Mouse (Mus musculus) intestine, postnatal 0 days (tissue): ENCODE measurements around the gene Dmbx1. TPM values are rescaled to one million over a fixed set of nuclear protein-coding genes. Genes with fewer than 3 reads are reported as not detected.

Experiments
- ATAC-seq: fragments of 200-750 bp; cut with Nextera tagmentation; 2 replicates; pipeline ENCODE4 v1.8.0; 2017; ENCODE audit warnings: mild to moderate bottlenecking, moderate TSS enrichment, moderate library complexity
- H3K27ac ChIP-seq: fragments of 300-500 bp; sonication (generic); 2 replicates; pipeline ENCODE4 v1.5.1; 2014; ENCODE audit warnings: mild to moderate bottlenecking, low read depth, low read length, moderate library complexity
- H3K27me3 ChIP-seq: fragments of 300-500 bp; sonication (generic); replicated peaks from 2 replicates; pipeline ENCODE4 v1.6.1; 2014; ENCODE audit warnings: low read length, mixed read lengths; ENCODE audit not compliant: control insufficient read depth, insufficient read depth
- H3K36me3 ChIP-seq: fragments of 300-500 bp; sonication (generic); 2 replicates; pipeline ENCODE4 v1.6.1; 2014; ENCODE audit warnings: mild to moderate bottlenecking, moderate library complexity; ENCODE audit not compliant: control insufficient read depth, insufficient read depth
- H3K4me1 ChIP-seq: fragments of 300-500 bp; sonication (generic); replicated peaks from 2 replicates; pipeline ENCODE4 v1.6.1; 2014; ENCODE audit warnings: antibody characterized with exemption, low read length, mixed read lengths; ENCODE audit not compliant: control insufficient read depth, insufficient read depth
- H3K4me2 ChIP-seq: fragments of 300-500 bp; sonication (generic); replicated peaks from 2 replicates; pipeline ENCODE4 v1.6.1; 2014; ENCODE audit warnings: low read depth, mild to moderate bottlenecking, moderate library complexity
- H3K4me3 ChIP-seq: fragments of 300-500 bp; sonication (generic); 2 replicates; pipeline ENCODE4 v1.5.1; 2014; ENCODE audit warnings: low read depth, low read length
- H3K9ac ChIP-seq: fragments of 300-500 bp; sonication (generic); 2 replicates; pipeline ENCODE4 v1.6.1; 2014; ENCODE audit warnings: mild to moderate bottlenecking, low read depth, low read length
- H3K9me3 ChIP-seq: fragments of 300-500 bp; sonication (generic); 2 replicates; pipeline ENCODE4 v1.6.1; 2016; ENCODE audit warnings: mixed run types; ENCODE audit not compliant: control insufficient read depth
- CTCF ChIP-seq: sonication (generic); IDR thresholded peaks from 2 replicates; pipeline ENCODE4 v1.5.1; 2016; ENCODE audit warnings: low read depth, mild to moderate bottlenecking, control low read depth, antibody characterized with exemption, moderate library complexity
- WGBS: fragments of 180-500 bp; shearing (Covaris S2); extraction: QIAGEN DNeasy Blood & Tissue Kit; methylation state at CpG from one replicate; pipeline ENCODE4 v1.1.7; 2014; 5-methylcytosine and 5-hydroxymethylcytosine counted together
- polyA plus RNA-seq: library from polyadenylated mRNA; unstranded; fragments of >200 nt; fragmentation: Nextera tagmentation; extraction: Ambion mirVana; gene quantifications from 2 replicates; pipeline ENCODE4 v1.2.1, GENCODE M21; 2015

Gene Dmbx1
- polyA plus RNA-seq, 1 experiment from 2014 or later = not detected

- TF ChIP-seq CTCF = no peak
- Histone ChIP-seq H3K9ac (no peak overlapping the region), H3K27me3 (peaks cover 23% of the 10 kb centered on the region; the same call in 1 of the 2 replicates), H3K27ac (no peak overlapping the region), H3K4me2 (peak overlapping the region; percentile 54), H3K4me1 (no peaks in the 10 kb centered on the region), H3K9me3 (no peaks in the 10 kb centered on the region), H3K36me3 (no peaks in the 10 kb centered on the region), H3K4me3 (peak overlapping the region; percentile 17)
- no peak for ATAC-seq
- 16% methylated on average over 6 of the region's 6 CpGs for WGBS
Observed at GRCm38 (mm10) chr4:115890066-115890465, 49.7 kb downstream of the Dmbx1 start.

GRCm38 (mm10) chr4:115886875-115887274, 52.9 kb downstream of the Dmbx1 start:
- WGBS = 41% methylated on average over 1 of the region's 1 CpGs
- no peak overlapping the region for H3K4me3 ChIP-seq

GRCm38 (mm10) chr4:115885846-115886245, 53.9 kb downstream of the Dmbx1 start:
- no peak for TF ChIP-seq CTCF
- Histone ChIP-seq H3K4me1 (no peaks in the 10 kb centered on the region), H3K9ac (no peak overlapping the region), H3K4me2 (no peak overlapping the region), H3K9me3 (no peaks in the 10 kb centered on the region), H3K27ac (no peak overlapping the region), H3K4me3 (no peak overlapping the region), H3K27me3 (peaks cover 11% of the 10 kb centered on the region; the same call in 1 of the 2 replicates), H3K36me3 (no peaks in the 10 kb centered on the region)
- 73% methylated on average over 3 of the region's 3 CpGs for WGBS
- ATAC-seq = no peak

More at GRCm38 (mm10) chr4:115886875-115887274, 52.9 kb downstream of the Dmbx1 start:
- H3K36me3 ChIP-seq = no peaks in the 10 kb centered on the region
- ATAC-seq = no peak
- H3K27me3 ChIP-seq = peaks cover 17% of the 10 kb centered on the region; the same call in 1 of the 2 replicates
- H3K4me2 ChIP-seq = no peak overlapping the region
- no peak for TF ChIP-seq CTCF
- H3K4me1 ChIP-seq = no peaks in the 10 kb centered on the region
- no peaks in the 10 kb centered on the region for H3K9me3 ChIP-seq
- no peak overlapping the region for H3K9ac ChIP-seq
- H3K27ac ChIP-seq = no peak overlapping the region

GRCm38 (mm10) chr4:115884022-115884421, 55.7 kb downstream of the Dmbx1 start, which contains the start of gene Kncn:
TSS of gene Kncn (plus strand) at chr4:115884400.
- 73% methylated on average over 6 of the region's 6 CpGs for WGBS
- no peaks in the 10 kb centered on the region for H3K9me3 ChIP-seq
- H3K36me3 ChIP-seq = no peaks in the 10 kb centered on the region
- H3K4me1 ChIP-seq = no peaks in the 10 kb centered on the region
- no peak within 1 kb of the TSS for H3K27ac ChIP-seq
- no peak for ATAC-seq
- TF ChIP-seq CTCF = no peak
- no peak within 1 kb of the TSS for H3K4me2 ChIP-seq
- 0 out of 2 replicates have a peak, but pooled peaks cover 3% of the 10 kb centered on the region for H3K27me3 ChIP-seq
- no peak within 1 kb of the TSS; the same call in 1 of the 2 replicates for H3K9ac ChIP-seq
- no peak within 1 kb of the TSS for H3K4me3 ChIP-seq

- H3K27ac ChIP-seq = no peak overlapping the region
- 53% methylated on average over 4 of the region's 4 CpGs for WGBS
- H3K4me1 ChIP-seq = no peaks in the 10 kb centered on the region
- H3K9ac ChIP-seq = no peak overlapping the region
- H3K4me2 ChIP-seq = no peak overlapping the region
- H3K4me3 ChIP-seq = no peak overlapping the region
- TF ChIP-seq CTCF = no peak
- ATAC-seq = no peak
- H3K27me3 ChIP-seq = no peaks in the 10 kb centered on the region
- H3K36me3 ChIP-seq = 0 out of 2 replicates have a peak, but pooled peaks cover 11% of the 10 kb centered on the region
- no peaks in the 10 kb centered on the region for H3K9me3 ChIP-seq
Observed at GRCm38 (mm10) chr4:115882195-115882594, 57.5 kb downstream of the Dmbx1 start.

DNA sequence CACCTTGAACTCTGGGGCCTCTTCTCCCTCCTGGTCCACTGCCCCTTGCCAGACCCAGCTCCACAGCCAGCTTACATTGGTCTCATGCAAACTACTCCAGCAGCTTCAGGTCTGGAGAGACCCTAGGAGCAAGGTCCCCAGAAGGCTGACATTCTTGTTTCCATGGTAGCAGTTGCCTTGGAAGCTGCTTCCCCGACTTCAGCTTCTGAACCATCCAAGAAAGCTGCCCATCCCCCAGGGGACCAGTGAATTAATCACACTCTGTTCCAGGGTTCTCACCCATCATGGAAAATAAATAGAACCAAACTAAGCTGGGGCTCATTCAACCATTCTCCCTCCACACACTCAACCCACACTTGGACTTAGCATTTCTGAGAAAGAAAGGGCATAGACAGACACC, 58.5 kb downstream of the Dmbx1 start:
- no peaks in the 10 kb centered on the region for H3K4me1 ChIP-seq
- H3K9ac ChIP-seq = no peak overlapping the region
- H3K4me3 ChIP-seq = no peak overlapping the region
- TF ChIP-seq CTCF = no peak
- H3K36me3 ChIP-seq = 0 out of 2 replicates have a peak, but pooled peaks cover 19% of the 10 kb centered on the region
- WGBS = 28% methylated on average over 1 of the region's 1 CpGs
- H3K4me2 ChIP-seq = no peak overlapping the region
- H3K9me3 ChIP-seq = no peaks in the 10 kb centered on the region
- no peak overlapping the region for H3K27ac ChIP-seq
- ATAC-seq = no peak
- no peaks in the 10 kb centered on the region for H3K27me3 ChIP-seq
